Comparison of ENCODE assay signal across 21 mouse cellular contexts in the genomic region with DNA sequence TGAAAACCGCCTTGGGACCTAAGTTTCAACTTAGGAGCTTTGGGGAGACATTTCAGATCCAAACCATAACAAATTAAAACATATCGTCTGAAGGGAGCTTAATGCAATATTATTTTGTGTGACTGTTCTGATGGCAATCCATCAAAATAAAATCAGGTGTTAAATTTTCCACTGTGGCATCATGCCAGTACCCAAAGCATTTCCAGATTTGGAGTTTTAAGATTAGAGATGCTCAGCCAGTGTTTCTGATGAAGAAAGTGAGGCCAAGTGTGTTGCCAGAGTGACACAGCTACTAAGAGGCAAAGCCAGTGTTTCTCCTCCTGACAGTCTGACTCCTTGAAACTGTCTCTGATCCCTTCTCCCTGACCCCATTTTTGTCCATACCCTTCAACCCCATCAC.
A peak's percentile ranks its signal among the peaks of the same experiment; 100 is the strongest.
DNase-seq lines count a peak whose midpoint lies in the region.
"Had no signal": no experiment of that assay in that cellular context is flagged by ENCODE, and none has a peak within 500 bp of the region (broad histone marks: within the 10 kb centered on the region; RNA-seq: fewer than 3 reads in every experiment).

No protein-coding gene starts in this region.

- H3K27ac ChIP-seq in brown adipose tissue, adult 24 weeks (replicated peaks; ENCODE audit: low read depth, low read length), result peak overlapping the region; percentile 16; the same call in 1 of the 2 replicates
- H3K27ac ChIP-seq: embryonic facial prominence, embryonic 13.5 days; embryonic facial prominence, embryonic 15.5 days; forebrain, embryonic 10.5 days; forebrain, embryonic 12.5 days had no signal

- DNase-seq in 3T3-L1 (ENCODE audit: low read depth, low spot score) (peak; percentile 56), NIH3T3 (ENCODE audit: low read depth) (peak; percentile 87)
- DNase-seq in frontal cortex, postnatal 10 days (ENCODE audit: low spot score in 2 of 2), result no peak
- DNase-seq in lung, postnatal 4 days, result no peak
- DNase-seq: adrenal gland, adult 8-10 months; adrenal gland, postnatal 14 days; adrenal gland, postnatal 36 days; B cell, adult 2 months; cerebellum, adult 11 months; cerebellum, adult 18-20 months; cerebellum, adult 8-10 months; cerebellum, adult 9-11 months; cerebellum, postnatal 14 days; cerebellum, postnatal 36 days; embryo, embryonic 11 days had no signal

- H3K4me3 ChIP-seq in brown adipose tissue, adult 24 weeks (ENCODE audit: insufficient read depth, low read depth, low read length), result no peak overlapping the region
- H3K4me3 ChIP-seq: embryonic facial prominence, embryonic 13.5 days; embryonic facial prominence, embryonic 15.5 days; erythroblast, embryonic 14.5 days; forebrain, embryonic 10.5 days; forebrain, embryonic 12.5 days had no signal

- H3K4me1 ChIP-seq in brown adipose tissue, adult 24 weeks (ENCODE audit: control insufficient read depth, insufficient read depth, insufficient read length, low read length), result peaks cover 3% of the 10 kb centered on the region; the same call in 1 of the 2 replicates
- H3K4me1 ChIP-seq: embryonic facial prominence, embryonic 15.5 days; forebrain, embryonic 12.5 days had no signal

Comparison
In these comparisons a context has a peak if more than half of its experiments do, and no peak if none do; other contexts are left out.
1. DNase-seq: peak in 3T3-L1 (single experiment) and NIH3T3 (single experiment); none in frontal cortex, postnatal 10 days (0 of 2) and lung, postnatal 4 days (0 of 2).